Mouse (Mus musculus): ENCODE results near the gene Rgs7.

DNA sequence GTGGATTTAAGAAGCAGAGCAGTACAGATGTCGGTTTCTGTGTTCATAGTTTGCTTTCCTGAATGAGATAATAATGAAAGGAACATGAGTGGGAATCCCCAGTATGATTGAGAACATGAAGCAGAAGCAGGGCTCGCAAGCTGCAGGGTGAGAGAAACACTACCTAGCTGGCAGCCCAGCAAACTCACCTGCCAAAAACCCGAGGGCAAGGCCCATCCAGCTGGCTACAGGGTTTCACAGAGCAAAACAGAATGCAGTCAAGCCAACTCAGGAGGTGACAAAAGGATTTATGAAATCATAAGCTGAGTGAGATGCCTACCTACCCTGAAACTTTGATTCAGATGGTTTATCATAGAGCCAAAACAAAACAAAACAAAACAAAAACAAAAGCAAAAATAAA, 307.6 kb downstream of the Rgs7 start:
- TF ChIP-seq POLR2A (IDR thresholded peaks at IDR 0.05; ENCODE audit: borderline replicate concordance, insufficient read depth, low read length) (no peak), CTCF (IDR thresholded peaks at IDR 0.05; ENCODE audit: borderline replicate concordance, insufficient read depth, low read depth, low read length) (no peak)

Measured in cerebellum, adult 2 months (tissue).